Mouse (Mus musculus) midbrain, embryonic 14.5 days (tissue): Measurements from ENCODE around the gene Ctnna3. TPM values are rescaled to one million over a fixed set of nuclear protein-coding genes. Genes with fewer than 3 reads are reported as not detected.

Source experiments
- ATAC-seq: fragments of 200-750 bp; cut with Nextera tagmentation; 2 replicates; pipeline ENCODE4 v1.8.0; 2017; ENCODE audit warnings: moderate number of reproducible peaks, moderate library complexity; ENCODE audit not compliant: low FRiP score, low TSS enrichment
- DNase-seq: peaks from one replicate; pipeline ENCODE4 v3.0.0-alpha.2; 2015
- H3K27ac ChIP-seq: fragments of 300-500 bp; sonication (generic); replicated peaks from 2 replicates; pipeline ENCODE4 v1.5.1; 2014; ENCODE audit warnings: mild to moderate bottlenecking, low read depth, low read length, moderate library complexity
- H3K27me3 ChIP-seq: fragments of 300-500 bp; sonication (generic); 2 replicates; pipeline ENCODE4 v1.6.1; 2014; ENCODE audit warnings: low read length, control low read depth, mixed read lengths; ENCODE audit not compliant: control insufficient read depth, insufficient read depth
- H3K36me3 ChIP-seq: fragments of 300-500 bp; sonication (generic); 2 replicates; pipeline ENCODE4 v1.6.1; 2014; ENCODE audit warnings: low read length, control low read depth; ENCODE audit not compliant: control insufficient read depth, insufficient read depth
- H3K4me1 ChIP-seq: fragments of 300-500 bp; sonication (generic); 2 replicates; pipeline ENCODE4 v1.6.1; 2014; ENCODE audit warnings: mild to moderate bottlenecking, antibody characterized with exemption, low read length, control low read depth; ENCODE audit not compliant: control insufficient read depth, insufficient read depth
- H3K4me2 ChIP-seq: fragments of 300-500 bp; sonication (generic); 2 replicates; pipeline ENCODE4 v1.6.1; 2014; ENCODE audit warnings: mild to moderate bottlenecking, low read length, moderate library complexity
- H3K4me3 ChIP-seq: fragments of 300-500 bp; sonication (generic); replicated peaks from 2 replicates; pipeline ENCODE4 v1.5.1; 2014; ENCODE audit warnings: low read depth, low read length
- H3K9ac ChIP-seq: fragments of 300-500 bp; sonication (generic); replicated peaks from 2 replicates; pipeline ENCODE4 v1.6.1; 2014; ENCODE audit warnings: mild to moderate bottlenecking, low read length, moderate library complexity
- H3K9me3 ChIP-seq: fragments of 300-500 bp; sonication (generic); 2 replicates; pipeline ENCODE4 v1.6.1; 2016; ENCODE audit warnings: low read length, control low read depth, mixed read lengths; ENCODE audit not compliant: control insufficient read depth
- WGBS: fragments of 180-500 bp; shearing (Covaris S2); extraction: QIAGEN DNeasy Blood & Tissue Kit; methylation state at CpG from one replicate; pipeline ENCODE4 v1.1.7; 2014; 5-methylcytosine and 5-hydroxymethylcytosine counted together
- polyA plus RNA-seq: library from polyadenylated mRNA; unstranded; fragments of >200 nt; fragmentation: Nextera tagmentation; extraction: Ambion mirVana; gene quantifications from 2 replicates; pipeline ENCODE4 v1.2.1, GENCODE M21; 2014

Ctnna3 gene
- polyA plus RNA-seq, 1 experiment from 2014 or later, result 1.1 TPM

DNA sequence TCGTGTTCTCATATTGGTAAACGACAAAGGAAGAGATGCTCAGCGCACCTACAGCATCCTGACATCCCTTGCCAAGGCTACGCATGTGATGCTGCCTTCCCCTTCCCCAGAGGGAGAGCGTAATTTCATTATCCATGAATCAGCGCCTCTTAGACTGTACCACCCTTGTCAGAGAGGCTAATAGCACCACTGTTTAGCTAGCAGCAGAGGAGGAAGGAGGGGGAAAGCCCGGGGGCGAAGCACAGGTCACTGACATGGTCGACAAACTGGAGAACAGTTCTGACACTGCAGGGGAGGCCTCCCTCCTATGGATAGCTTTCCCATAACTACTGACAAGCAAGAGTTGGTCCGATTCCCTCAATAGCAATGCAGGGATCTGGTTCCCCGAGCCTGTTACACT, 653.9 kb downstream of the Ctnna3 start:
- Histone ChIP-seq H3K27me3 (peaks cover 6% of the 10 kb centered on the region; the same call in 1 of the 2 replicates), H3K9me3 (no peaks in the 10 kb centered on the region), H3K4me3 (no peak overlapping the region; the same call in 1 of the 2 replicates), H3K9ac (no peak overlapping the region; the same call in 1 of the 2 replicates), H3K36me3 (no peaks in the 10 kb centered on the region), H3K4me1 (peaks cover 5% of the 10 kb centered on the region; the same call in 1 of the 2 replicates), H3K27ac (no peak overlapping the region), H3K4me2 (peak overlapping the region; percentile 39)
- WGBS, result 61% methylated on average over 11 of the region's 11 CpGs
- ATAC-seq (no peak), DNase-seq (peak; percentile 35)

GRCm38 (mm10) chr10:64084465-64084864, 654.6 kb downstream of the Ctnna3 start:
- Histone ChIP-seq H3K9ac (no peak overlapping the region), H3K36me3 (no peaks in the 10 kb centered on the region), H3K4me2 (peak overlapping the region; percentile 86), H3K4me1 (peaks cover 5% of the 10 kb centered on the region; the same call in 1 of the 2 replicates), H3K4me3 (peak overlapping the region; percentile 53), H3K27ac (no peak overlapping the region), H3K9me3 (no peaks in the 10 kb centered on the region), H3K27me3 (peaks cover 7% of the 10 kb centered on the region; the same call in 1 of the 2 replicates)
- peak; percentile 85 for DNase-seq
- WGBS, result 39% methylated on average over 4 of the region's 4 CpGs
- no peak for ATAC-seq

- 61% methylated on average over 16 of the region's 16 CpGs for WGBS
- Histone ChIP-seq H3K9ac (peak overlapping the region; percentile 68; the same call in 1 of the 2 replicates), H3K4me3 (peak overlapping the region; percentile 53), H3K27ac (no peak overlapping the region), H3K4me1 (peaks cover 5% of the 10 kb centered on the region; the same call in 1 of the 2 replicates), H3K9me3 (no peaks in the 10 kb centered on the region), H3K4me2 (peak overlapping the region; percentile 86), H3K36me3 (no peaks in the 10 kb centered on the region), H3K27me3 (peaks cover 7% of the 10 kb centered on the region; the same call in 1 of the 2 replicates)
- peak; percentile 24 for DNase-seq
- ATAC-seq, result no peak
These were observed 656.3 kb downstream of the Ctnna3 start for GRCm38 (mm10) chr10:64086183-64086566.

GRCm38 (mm10) chr10:64086567-64087391, 656.9 kb downstream of the Ctnna3 start:
- 2% methylated on average over 12 of the region's 12 CpGs for WGBS
- DNase-seq (peak; percentile 55), ATAC-seq (no peak)
- Histone ChIP-seq H3K27ac (0 out of 2 replicates have a peak overlapping the region, but pooled peaks have one; percentile 26), H3K4me1 (peaks cover 5% of the 10 kb centered on the region; the same call in 1 of the 2 replicates), H3K27me3 (peaks cover 7% of the 10 kb centered on the region; the same call in 1 of the 2 replicates), H3K9ac (peak overlapping the region; percentile 68), H3K4me3 (peak overlapping the region; percentile 53), H3K36me3 (no peaks in the 10 kb centered on the region), H3K9me3 (no peaks in the 10 kb centered on the region), H3K4me2 (peak overlapping the region; percentile 86)

- WGBS, result 1% methylated on average over 12 of the region's 12 CpGs
- peak overlapping the region; percentile 53 for H3K4me3 ChIP-seq
- H3K9me3 ChIP-seq, result no peaks in the 10 kb centered on the region
- H3K36me3 ChIP-seq, result no peaks in the 10 kb centered on the region
- peak overlapping the region; percentile 86 for H3K4me2 ChIP-seq
- H3K4me1 ChIP-seq, result peaks cover 5% of the 10 kb centered on the region; the same call in 1 of the 2 replicates
- H3K27ac ChIP-seq, result no peak overlapping the region
- H3K27me3 ChIP-seq, result peaks cover 7% of the 10 kb centered on the region; the same call in 1 of the 2 replicates
- ATAC-seq (peak; percentile 9; the same call in 1 of the 2 replicates), DNase-seq (peak; percentile 63)
- peak overlapping the region; percentile 68 for H3K9ac ChIP-seq
These were observed 657.6 kb downstream of the Ctnna3 start for GRCm38 (mm10) chr10:64087521-64087920.

DNA sequence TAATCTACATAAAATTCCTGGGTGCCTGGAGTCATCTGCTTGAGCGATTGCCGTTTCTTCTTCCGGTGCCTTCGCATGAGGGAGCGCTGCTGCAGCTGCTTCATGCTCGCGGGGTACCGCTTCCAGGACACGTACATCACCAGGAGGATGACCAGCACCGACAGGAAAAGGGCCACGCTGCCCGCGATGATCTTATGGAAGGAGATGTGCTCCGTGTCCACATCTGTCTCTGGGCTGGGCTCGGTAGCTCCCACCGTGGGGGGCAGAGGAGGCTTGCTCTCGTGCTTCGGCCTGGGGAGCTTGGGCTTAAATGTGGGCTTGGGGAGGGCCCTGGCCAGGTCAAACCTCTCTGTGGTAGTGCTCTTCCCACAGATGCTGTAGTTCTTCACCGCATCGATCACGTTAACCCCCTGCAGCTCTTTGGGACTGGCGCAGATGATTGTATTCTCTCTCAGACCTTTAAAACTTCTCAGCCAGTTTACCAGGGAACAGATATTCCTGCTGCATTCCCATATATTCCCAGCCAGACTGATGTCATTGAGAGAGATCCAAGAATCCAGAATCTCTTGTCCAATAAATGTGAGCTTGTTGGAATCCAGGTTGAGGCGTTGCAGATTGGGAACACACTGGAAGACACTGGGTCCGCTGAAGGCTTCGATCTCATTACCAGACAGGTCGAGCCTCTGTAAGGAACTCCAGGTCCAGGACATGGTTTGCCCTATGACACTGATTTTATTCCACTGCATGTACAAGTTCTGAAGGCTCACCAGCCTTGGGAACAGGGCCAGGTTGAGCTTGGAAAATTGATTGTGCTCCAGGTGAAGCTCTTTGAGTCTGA, 658.3 kb downstream of the Ctnna3 start:
- Histone ChIP-seq H3K4me1 (peaks cover 5% of the 10 kb centered on the region; the same call in 1 of the 2 replicates), H3K27me3 (peaks cover 7% of the 10 kb centered on the region; the same call in 1 of the 2 replicates), H3K4me2 (peak overlapping the region; percentile 86), H3K27ac (peak overlapping the region; percentile 64; the same call in 1 of the 2 replicates), H3K36me3 (no peaks in the 10 kb centered on the region), H3K9ac (peak overlapping the region; percentile 68), H3K9me3 (no peaks in the 10 kb centered on the region), H3K4me3 (peak overlapping the region; percentile 53)
- ATAC-seq (peak; percentile 28; the same call in 1 of the 2 replicates), DNase-seq (peak; percentile 72)
- 5% methylated on average over 26 of the region's 26 CpGs for WGBS

DNA sequence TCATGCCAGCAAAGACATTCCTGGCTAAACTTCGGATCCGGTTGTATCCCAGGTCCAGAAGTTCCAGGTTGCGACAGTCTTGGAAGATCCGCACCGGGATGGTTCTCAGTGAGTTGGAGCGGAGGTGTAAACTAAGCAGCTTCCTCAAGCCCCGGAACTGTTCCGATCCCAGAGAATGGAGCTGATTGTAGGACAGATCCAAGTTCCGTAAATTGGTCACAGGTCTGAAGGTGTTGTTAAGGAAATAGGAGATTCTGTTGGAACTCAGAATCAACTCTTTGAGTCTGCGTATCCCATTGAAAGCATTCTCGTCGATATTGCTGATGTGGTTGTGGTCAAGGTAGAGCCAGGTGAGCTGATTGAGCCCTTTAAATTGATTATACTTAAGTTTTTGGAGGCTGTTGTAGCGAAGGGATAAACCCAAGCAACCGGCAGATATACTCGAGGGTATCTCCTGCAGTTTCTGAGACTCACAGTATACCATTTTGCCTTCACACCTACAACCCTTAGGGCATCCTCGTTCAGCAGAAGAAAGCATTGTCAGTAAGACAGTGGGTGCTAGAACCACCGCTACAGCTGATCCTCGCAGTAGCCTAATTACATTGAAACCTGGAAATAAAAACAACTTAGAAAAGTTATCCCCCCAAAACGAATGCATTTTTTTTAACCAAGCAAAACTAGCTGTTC, 659.0 kb downstream of the Ctnna3 start:
- ATAC-seq (no peak), DNase-seq (peak; percentile 31)
- Histone ChIP-seq H3K27me3 (peaks cover 7% of the 10 kb centered on the region; the same call in 1 of the 2 replicates), H3K27ac (no peak overlapping the region), H3K36me3 (no peaks in the 10 kb centered on the region), H3K4me2 (peak overlapping the region; percentile 86), H3K9me3 (no peaks in the 10 kb centered on the region), H3K9ac (peak overlapping the region; percentile 68; the same call in 1 of the 2 replicates), H3K4me3 (peak overlapping the region; percentile 53), H3K4me1 (peaks cover 5% of the 10 kb centered on the region; the same call in 1 of the 2 replicates)
- 19% methylated on average over 19 of the region's 19 CpGs for WGBS
